Mouse (Mus musculus): Measurements from ENCODE around the gene Aph1b. TPM values are rescaled to one million over a fixed set of nuclear protein-coding genes. Genes with fewer than 3 reads are reported as not detected.
A peak's percentile ranks its signal among the peaks of the same experiment; 100 is the strongest.

The Aph1b gene
- total RNA-seq, 2 experiments from 2014 or later, result 28.4 to 34.3 TPM

- DNase-seq, result no peak
These were observed 55.8 kb downstream of the Aph1b start for GRCm38 (mm10) chr9:66739516-66739915.

GRCm38 (mm10) chr9:66736551-66736950, 58.7 kb downstream of the Aph1b start:
- DNase-seq, result no peak

- DNase-seq, result no peak
These were observed 59.3 kb downstream of the Aph1b start for GRCm38 (mm10) chr9:66736016-66736415.

GRCm38 (mm10) chr9:66735122-66735521, 60.2 kb downstream of the Aph1b start:
- no peak for DNase-seq

GRCm38 (mm10) chr9:66734568-66734967, 60.7 kb downstream of the Aph1b start:
- DNase-seq, result no peak

- DNase-seq, result peak; percentile 62 to 65
These were observed 62.2 kb downstream of the Aph1b start for GRCm38 (mm10) chr9:66732791-66733691.

- no peak for DNase-seq
These were observed 64.0 kb downstream of the Aph1b start for GRCm38 (mm10) chr9:66731284-66731683.

GRCm38 (mm10) chr9:66730556-66730955, 64.7 kb downstream of the Aph1b start:
- no peak for DNase-seq

- DNase-seq, result no peak
These were observed 68.0 kb downstream of the Aph1b start for GRCm38 (mm10) chr9:66727333-66727732.

- DNase-seq, result no peak
These were observed 69.7 kb downstream of the Aph1b start for GRCm38 (mm10) chr9:66725591-66725990.

Other genes starting within 250 kb of the Aph1b start
- 10 to 100 TPM; 31.8 to 41.9 TPM for gene Usp3, start 202.3 kb downstream of the Aph1b start, total RNA-seq (2021)
- gene Car12, start 81.8 kb downstream of the Aph1b start, total RNA-seq (2021), result 10 to 100 TPM; 49.3 to 57.9 TPM
- 1 to 10 TPM in 1 of 2 experiments, under 1 TPM in 1; 0.22 to 1.5 TPM for gene Gm10647, start 1.5 kb upstream of the Aph1b start, total RNA-seq (2021)
- gene Aph1c, start 39.2 kb upstream of the Aph1b start, total RNA-seq (2021), result 1 to 10 TPM; 8.3 to 9.5 TPM
- gene Rab8b, start 124.2 kb upstream of the Aph1b start, total RNA-seq (2021), result 10 to 100 TPM; 53.1 to 53.3 TPM
- gene Rps27l, start 150.6 kb upstream of the Aph1b start, total RNA-seq (2021), result 10 to 100 TPM; 37.9 to 44.7 TPM
- gene Lactb, start 180.0 kb upstream of the Aph1b start, total RNA-seq (2021), result 10 to 100 TPM; 13.9 to 14.4 TPM

Measured in layer of hippocampus, postnatal 36 days (tissue).